Mouse (Mus musculus): ENCODE measurements at regions not wholly inside any gene's neighbourhood (a gene's known extent, or its start where the extent isn't known, plus 50 kb on each side); places are given as distances from the start of the nearest gene placed in this dataset.

DNA sequence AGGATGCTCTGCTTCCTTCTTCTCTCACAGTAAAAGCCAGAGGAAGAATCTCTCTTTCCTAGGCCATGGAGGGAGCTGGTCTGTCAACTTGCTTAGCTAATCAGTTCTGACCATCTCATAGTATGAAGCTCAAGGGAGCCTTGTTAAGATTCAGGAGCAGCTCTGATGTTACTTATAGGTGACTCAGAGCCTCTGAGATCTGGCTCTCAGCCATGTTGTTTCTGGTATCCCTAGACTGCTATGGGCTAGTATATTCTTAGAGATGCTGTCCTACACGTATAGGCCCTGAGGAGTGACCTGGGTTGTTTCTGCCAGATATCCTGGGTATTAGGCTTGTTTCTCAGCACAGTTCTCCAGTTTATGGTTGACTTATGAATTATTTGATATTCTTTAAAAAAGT is 160.9 kb downstream of the 4930564D02Rik start:
- no peak for ATAC-seq (ENCODE audit: insufficient read depth)
- no peak overlapping the region for H3K27ac ChIP-seq (replicated peaks)
- 43% methylated on average over 1 of the region's 1 CpGs for WGBS (ENCODE audit: insufficient replicate concordance)
- no peak overlapping the region for H3K4me3 ChIP-seq (replicated peaks)
- H3K27me3 ChIP-seq: no peaks in the 10 kb centered on the region
- no peak overlapping the region for H3K9ac ChIP-seq
- no peaks in the 10 kb centered on the region for H3K4me1 ChIP-seq (replicated peaks)
- no peaks in the 10 kb centered on the region for H3K36me3 ChIP-seq (replicated peaks)
- H3K9me3 ChIP-seq (replicated peaks): no peaks in the 10 kb centered on the region
- H3K4me2 ChIP-seq: no peak overlapping the region

DNA sequence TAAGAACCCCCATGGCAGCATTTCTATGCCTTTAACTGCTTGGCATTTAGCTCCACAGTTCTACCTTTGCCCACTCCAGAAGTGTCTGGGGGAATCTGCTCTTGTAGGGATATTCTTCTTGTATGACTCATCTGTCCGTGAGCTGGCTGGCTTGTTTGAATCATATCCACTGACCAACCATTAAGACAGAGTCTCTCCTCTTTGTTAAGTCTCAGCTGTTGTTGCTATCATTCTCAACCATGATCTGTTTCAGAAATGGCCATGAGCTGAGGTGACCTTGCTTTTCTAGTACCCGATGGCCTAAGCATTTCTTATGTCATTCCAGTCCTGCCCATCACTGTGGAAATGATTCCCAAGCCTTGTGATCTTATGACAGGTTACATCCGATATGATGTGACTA is 161.8 kb downstream of the 4930564D02Rik start:
- no peak overlapping the region for H3K4me2 ChIP-seq
- no peak for ATAC-seq (ENCODE audit: insufficient read depth)
- no peak overlapping the region for H3K4me3 ChIP-seq (replicated peaks)
- no peaks in the 10 kb centered on the region for H3K36me3 ChIP-seq (replicated peaks)
- H3K9ac ChIP-seq: no peak overlapping the region
- H3K27me3 ChIP-seq: no peaks in the 10 kb centered on the region
- 64% methylated on average over 3 of the region's 3 CpGs for WGBS (ENCODE audit: insufficient replicate concordance)
- H3K27ac ChIP-seq (replicated peaks): no peak overlapping the region
- H3K4me1 ChIP-seq (replicated peaks): no peaks in the 10 kb centered on the region
- H3K9me3 ChIP-seq (replicated peaks): no peaks in the 10 kb centered on the region

DNA sequence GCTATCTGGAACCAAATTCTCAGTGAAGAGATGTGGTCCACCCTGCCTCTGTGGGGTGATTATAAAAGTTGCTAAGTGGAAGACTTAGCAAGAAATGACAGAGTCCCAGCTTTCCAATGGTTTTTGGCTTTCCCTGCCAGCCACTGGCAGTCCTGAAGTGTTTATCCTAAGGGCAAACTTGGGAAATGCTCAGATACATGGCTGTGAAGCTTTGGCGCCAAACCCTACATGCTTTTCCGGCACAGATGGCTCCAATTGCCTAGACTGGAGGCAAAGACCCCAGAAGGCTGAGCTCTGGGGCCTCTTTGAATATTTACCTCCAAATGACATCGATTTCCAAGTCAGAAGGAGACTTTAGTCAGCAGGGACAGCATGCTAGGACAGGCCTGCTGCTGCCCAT is 174.4 kb downstream of the 4930564D02Rik start:
- Histone ChIP-seq H3K36me3 (replicated peaks) (no peaks in the 10 kb centered on the region), H3K9me3 (replicated peaks) (no peaks in the 10 kb centered on the region), H3K4me2 (no peak overlapping the region), H3K27me3 (no peaks in the 10 kb centered on the region), H3K9ac (no peak overlapping the region), H3K4me3 (replicated peaks) (no peak overlapping the region), H3K4me1 (replicated peaks) (no peaks in the 10 kb centered on the region), H3K27ac (replicated peaks) (no peak overlapping the region)
- WGBS (ENCODE audit: insufficient replicate concordance): 43% methylated on average over 3 of the region's 3 CpGs
- ATAC-seq (ENCODE audit: insufficient read depth): no peak

DNA sequence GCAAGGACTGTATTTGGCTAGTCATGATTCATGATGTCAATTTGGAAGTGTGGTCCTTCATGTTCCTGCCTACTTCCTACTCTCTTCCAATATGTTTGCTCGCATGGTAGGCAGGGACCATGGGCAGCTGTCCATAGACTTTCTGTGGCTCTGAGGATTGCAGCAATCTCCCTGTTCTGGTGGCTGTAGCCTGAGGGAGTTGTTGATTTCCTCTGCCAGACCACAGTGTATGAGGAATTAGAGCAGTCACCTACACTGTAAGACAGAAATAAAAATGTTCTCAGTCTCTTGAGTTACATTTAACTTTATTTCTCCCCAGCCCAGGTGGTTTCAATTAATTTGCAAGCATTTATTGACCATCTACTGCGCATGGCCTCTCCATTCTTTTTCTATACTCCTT is 190.5 kb downstream of the 4930564D02Rik start:
- no peaks in the 10 kb centered on the region for H3K36me3 ChIP-seq (replicated peaks)
- H3K9me3 ChIP-seq (replicated peaks): no peaks in the 10 kb centered on the region
- no peaks in the 10 kb centered on the region for H3K4me1 ChIP-seq (replicated peaks)
- no peak overlapping the region for H3K4me2 ChIP-seq
- no peak overlapping the region for H3K9ac ChIP-seq
- WGBS (ENCODE audit: insufficient replicate concordance): 48% methylated on average over 2 of the region's 2 CpGs
- no peak overlapping the region for H3K4me3 ChIP-seq (replicated peaks)
- no peaks in the 10 kb centered on the region for H3K27me3 ChIP-seq
- H3K27ac ChIP-seq (replicated peaks): no peak overlapping the region
- ATAC-seq (ENCODE audit: insufficient read depth): no peak

DNA sequence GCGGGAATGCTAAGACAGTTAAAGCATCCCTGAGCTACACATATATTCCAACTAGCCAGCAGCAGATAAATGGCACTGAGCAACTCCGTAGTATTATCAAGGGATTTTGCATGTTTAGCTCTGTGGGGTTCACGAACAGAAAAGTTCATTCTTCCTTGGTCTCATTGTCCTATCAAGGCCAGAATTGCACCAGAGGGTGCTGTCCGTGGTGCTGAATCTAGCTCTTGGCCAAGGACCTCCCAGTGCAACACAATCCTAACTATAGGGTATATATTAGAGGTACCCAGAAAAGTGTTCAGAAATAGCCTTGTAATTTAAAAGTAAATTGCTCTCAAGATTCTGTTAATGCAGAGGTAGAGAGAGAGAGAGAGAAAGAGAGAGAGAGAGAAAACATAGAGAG is 176.9 kb upstream of the Kcnd3 start:
- Histone ChIP-seq H3K27me3 (no peaks in the 10 kb centered on the region), H3K9ac (no peak overlapping the region), H3K27ac (replicated peaks) (no peak overlapping the region), H3K4me3 (replicated peaks) (no peak overlapping the region), H3K9me3 (replicated peaks) (no peaks in the 10 kb centered on the region), H3K36me3 (replicated peaks) (no peaks in the 10 kb centered on the region), H3K4me1 (replicated peaks) (no peaks in the 10 kb centered on the region), H3K4me2 (no peak overlapping the region)
- no peak for ATAC-seq (ENCODE audit: insufficient read depth)
- WGBS (ENCODE audit: insufficient replicate concordance): 28% methylated on average over 4 of the region's 4 CpGs

DNA sequence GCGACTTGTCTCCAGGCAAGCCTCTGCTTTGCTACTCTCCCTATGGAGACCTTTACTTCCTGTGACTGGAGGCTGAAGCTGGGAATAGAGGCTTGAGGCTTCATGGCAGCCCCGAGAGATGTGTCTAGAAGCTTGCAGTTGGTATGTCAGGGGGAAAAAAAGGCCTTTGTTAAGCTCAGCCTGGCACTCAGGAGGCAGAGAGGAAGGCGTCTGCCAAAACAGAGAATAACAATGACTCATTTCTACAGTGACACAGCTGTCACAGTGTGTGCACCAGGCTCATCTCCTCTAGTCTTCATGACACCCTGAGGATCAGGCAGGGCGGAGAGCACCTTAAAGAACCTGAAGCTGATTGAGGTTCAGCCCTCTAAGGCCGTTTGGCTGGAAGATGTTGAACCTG is 171.2 kb upstream of the Kcnd3 start:
- ATAC-seq (ENCODE audit: insufficient read depth): no peak

DNA sequence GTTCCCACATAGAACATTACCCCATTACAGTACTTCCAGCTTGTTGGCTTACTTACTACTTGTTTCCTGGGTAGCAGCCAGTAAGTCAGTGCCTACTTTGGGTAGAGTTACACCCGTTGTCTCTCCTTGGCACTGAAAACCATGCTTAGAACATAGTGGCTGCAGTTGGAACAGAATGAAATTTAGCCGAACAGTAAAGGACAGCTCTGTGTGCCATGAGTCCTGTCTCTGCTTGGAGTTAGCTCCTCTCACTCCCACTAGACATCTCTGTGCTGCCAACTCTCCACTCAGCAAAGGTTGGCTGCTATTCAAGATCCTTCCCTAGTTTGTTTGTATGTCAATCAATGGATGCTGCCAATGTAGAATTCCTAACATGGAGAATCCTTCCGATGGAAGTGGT is 170.4 kb upstream of the Kcnd3 start:
- H3K36me3 ChIP-seq (replicated peaks): no peaks in the 10 kb centered on the region
- H3K4me2 ChIP-seq: no peak overlapping the region
- no peaks in the 10 kb centered on the region for H3K4me1 ChIP-seq (replicated peaks)
- 57% methylated on average over 3 of the region's 3 CpGs for WGBS (ENCODE audit: insufficient replicate concordance)
- H3K27me3 ChIP-seq: no peaks in the 10 kb centered on the region
- no peak for ATAC-seq (ENCODE audit: insufficient read depth)
- H3K27ac ChIP-seq (replicated peaks): no peak overlapping the region
- H3K9me3 ChIP-seq (replicated peaks): no peaks in the 10 kb centered on the region
- H3K4me3 ChIP-seq (replicated peaks): no peak overlapping the region
- no peak overlapping the region for H3K9ac ChIP-seq

More for the DNA sequence above, 171.2 kb upstream of the Kcnd3 start:
- no peaks in the 10 kb centered on the region for H3K9me3 ChIP-seq (replicated peaks)
- H3K9ac ChIP-seq: no peak overlapping the region
- no peaks in the 10 kb centered on the region for H3K36me3 ChIP-seq (replicated peaks)
- H3K4me3 ChIP-seq (replicated peaks): no peak overlapping the region
- H3K27ac ChIP-seq (replicated peaks): no peak overlapping the region
- H3K4me1 ChIP-seq (replicated peaks): no peaks in the 10 kb centered on the region
- no peak overlapping the region for H3K4me2 ChIP-seq
- no peaks in the 10 kb centered on the region for H3K27me3 ChIP-seq
- 54% methylated on average over 5 of the region's 5 CpGs for WGBS (ENCODE audit: insufficient replicate concordance)

DNA sequence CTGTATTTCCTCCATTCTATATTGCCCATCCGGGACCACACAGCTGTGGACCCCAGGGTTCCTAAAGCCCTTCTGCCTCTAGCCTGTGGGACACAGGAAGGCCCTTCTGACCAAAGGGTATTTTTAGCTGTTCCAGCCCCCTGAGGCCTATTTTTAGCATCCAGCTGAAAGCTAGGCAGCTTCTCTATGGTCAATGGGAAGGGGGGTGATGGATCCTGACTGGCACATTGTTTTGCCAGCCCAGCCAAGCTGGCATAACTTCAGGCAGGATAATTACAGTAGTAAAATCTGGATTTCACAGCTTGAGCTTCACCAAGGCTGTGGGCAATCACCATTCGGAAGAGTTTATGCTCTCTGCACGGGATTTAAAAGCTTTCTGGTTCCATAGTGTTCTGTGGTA is 153.9 kb upstream of the Kcnd3 start:
- no peak for ATAC-seq (ENCODE audit: insufficient read depth)
- no peaks in the 10 kb centered on the region for H3K36me3 ChIP-seq (replicated peaks)
- WGBS (ENCODE audit: insufficient replicate concordance): 57% methylated on average over 3 of the region's 3 CpGs
- H3K27ac ChIP-seq (replicated peaks): no peak overlapping the region
- H3K27me3 ChIP-seq: no peaks in the 10 kb centered on the region
- no peak overlapping the region for H3K9ac ChIP-seq
- no peaks in the 10 kb centered on the region for H3K4me1 ChIP-seq (replicated peaks)
- no peaks in the 10 kb centered on the region for H3K9me3 ChIP-seq (replicated peaks)
- H3K4me2 ChIP-seq: no peak overlapping the region
- H3K4me3 ChIP-seq (replicated peaks): no peak overlapping the region

DNA sequence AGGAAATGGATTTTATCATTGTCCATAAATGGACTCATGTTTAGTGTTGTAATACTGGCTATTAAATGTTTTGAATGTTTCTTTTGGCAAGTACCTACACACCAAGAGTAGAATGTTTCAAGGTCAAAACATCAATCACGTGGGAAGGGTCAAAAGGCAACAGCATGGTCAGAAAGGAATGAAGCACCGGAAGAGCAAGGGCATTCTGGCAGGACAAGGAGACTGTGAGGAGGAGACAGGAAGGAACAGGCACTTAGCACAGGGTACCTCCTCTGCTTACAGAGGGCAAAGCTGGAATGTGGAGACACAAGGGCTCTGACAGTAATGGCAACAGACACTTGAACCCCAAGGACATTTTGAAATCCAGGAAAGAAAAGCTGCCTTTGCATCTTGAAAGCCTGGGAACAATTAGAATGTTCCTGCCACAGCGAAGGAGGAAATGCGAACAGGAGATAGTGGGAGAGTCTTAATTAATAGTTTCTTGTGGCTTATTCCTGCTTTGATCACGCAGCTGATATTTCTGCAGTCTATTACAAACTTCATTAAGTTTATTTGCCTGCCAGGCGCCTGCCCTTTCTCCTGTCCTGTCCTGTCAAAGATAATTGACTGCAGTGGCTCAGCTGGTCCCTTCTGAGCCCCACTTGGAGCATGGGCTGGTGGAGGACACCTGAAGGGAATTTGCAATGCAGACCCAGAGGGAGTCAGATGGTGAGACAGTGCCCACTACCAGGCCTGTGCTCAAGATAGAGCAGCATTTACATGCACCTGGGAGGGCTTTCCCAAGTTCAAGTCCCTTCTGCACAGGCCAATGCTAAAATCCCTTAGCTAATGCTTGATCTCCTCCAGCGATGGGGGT is 151.2 kb upstream of the Kcnd3 start:
- no peak overlapping the region for H3K9ac ChIP-seq
- no peaks in the 10 kb centered on the region for H3K9me3 ChIP-seq (replicated peaks)
- 39% methylated on average over 7 of the region's 7 CpGs for WGBS (ENCODE audit: insufficient replicate concordance)
- no peak for ATAC-seq (ENCODE audit: insufficient read depth)
- H3K4me2 ChIP-seq: no peak overlapping the region
- H3K4me1 ChIP-seq (replicated peaks): no peaks in the 10 kb centered on the region
- no peak overlapping the region for H3K4me3 ChIP-seq (replicated peaks)
- no peaks in the 10 kb centered on the region for H3K27me3 ChIP-seq
- no peaks in the 10 kb centered on the region for H3K36me3 ChIP-seq (replicated peaks)
- no peak overlapping the region for H3K27ac ChIP-seq (replicated peaks)

DNA sequence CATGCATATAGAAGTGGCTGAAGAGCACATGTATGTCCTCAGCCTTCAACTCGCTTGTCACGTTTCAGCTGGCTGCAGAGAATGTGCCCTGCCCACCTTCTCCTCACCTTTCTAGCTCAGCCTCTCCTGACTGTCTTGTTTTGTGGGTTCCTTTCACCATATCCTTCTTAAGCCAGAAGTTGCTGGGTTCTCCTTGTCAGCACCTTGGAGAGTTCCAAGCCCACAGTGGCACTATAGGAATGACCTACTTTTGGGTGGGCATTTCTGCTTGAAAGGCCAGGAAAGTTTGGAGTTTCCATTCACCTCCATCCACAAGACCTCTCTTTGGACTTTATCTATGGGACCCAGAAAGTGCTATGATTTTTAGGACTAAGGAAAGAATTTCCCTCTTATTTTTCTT is 144.5 kb upstream of the Kcnd3 start:
- WGBS (ENCODE audit: insufficient replicate concordance): 22% methylated on average over 2 of the region's 2 CpGs
- Histone ChIP-seq H3K36me3 (replicated peaks) (no peaks in the 10 kb centered on the region), H3K4me1 (replicated peaks) (no peaks in the 10 kb centered on the region), H3K4me3 (replicated peaks) (no peak overlapping the region), H3K27me3 (no peaks in the 10 kb centered on the region), H3K9me3 (replicated peaks) (no peaks in the 10 kb centered on the region), H3K9ac (no peak overlapping the region), H3K4me2 (no peak overlapping the region), H3K27ac (replicated peaks) (no peak overlapping the region)
- ATAC-seq (ENCODE audit: insufficient read depth): no peak

DNA sequence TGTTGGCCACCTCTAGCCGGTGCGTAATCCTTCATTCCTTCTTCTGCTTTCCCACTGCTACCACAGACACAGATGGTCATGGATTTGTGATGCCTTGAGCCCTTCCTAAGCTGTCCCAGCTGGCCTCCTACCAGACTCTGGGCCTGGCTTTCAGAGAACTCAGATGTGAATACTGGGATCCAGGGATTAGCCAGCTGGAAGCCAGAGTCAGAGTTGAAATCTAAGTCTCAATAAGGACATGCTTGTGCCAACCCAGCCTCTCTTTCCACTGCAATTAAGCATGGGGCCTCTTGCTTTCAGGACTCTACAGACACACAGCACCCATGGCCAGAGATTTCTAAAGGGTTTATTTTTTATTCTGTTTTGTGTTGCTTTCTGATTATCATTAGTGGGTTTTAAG is 143.1 kb upstream of the Kcnd3 start:
- H3K9me3 ChIP-seq (replicated peaks): no peaks in the 10 kb centered on the region
- no peak overlapping the region for H3K27ac ChIP-seq (replicated peaks)
- no peaks in the 10 kb centered on the region for H3K36me3 ChIP-seq (replicated peaks)
- 61% methylated on average over 2 of the region's 2 CpGs for WGBS (ENCODE audit: insufficient replicate concordance)
- no peaks in the 10 kb centered on the region for H3K27me3 ChIP-seq
- no peak overlapping the region for H3K4me3 ChIP-seq (replicated peaks)
- H3K4me2 ChIP-seq: no peak overlapping the region
- H3K9ac ChIP-seq: no peak overlapping the region
- ATAC-seq (ENCODE audit: insufficient read depth): no peak
- H3K4me1 ChIP-seq (replicated peaks): no peaks in the 10 kb centered on the region

DNA sequence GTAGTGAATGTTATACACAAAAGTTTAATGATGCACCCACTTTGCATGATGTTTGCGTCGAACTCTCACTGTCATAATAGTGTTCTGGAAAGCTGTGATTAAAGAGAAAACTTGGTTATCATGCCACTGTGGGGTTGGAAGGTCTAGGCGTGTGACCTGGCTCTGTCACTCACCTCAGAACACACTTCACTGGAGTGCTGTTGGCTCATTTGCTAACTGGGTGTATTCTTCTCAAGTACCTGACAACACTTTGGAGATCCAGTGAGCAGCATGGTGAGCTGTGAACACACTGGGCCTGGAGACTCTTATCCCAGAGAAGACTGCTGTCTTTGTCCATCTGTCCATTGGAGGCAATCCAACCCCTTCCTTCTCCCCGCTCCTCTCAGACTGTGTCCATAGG is 98.9 kb upstream of the Kcnd3 start:
- Histone ChIP-seq H3K36me3 (replicated peaks) (no peaks in the 10 kb centered on the region), H3K4me1 (replicated peaks) (no peaks in the 10 kb centered on the region), H3K9ac (no peak overlapping the region), H3K4me3 (replicated peaks) (no peak overlapping the region), H3K4me2 (no peak overlapping the region), H3K9me3 (replicated peaks) (no peaks in the 10 kb centered on the region), H3K27me3 (no peaks in the 10 kb centered on the region), H3K27ac (replicated peaks) (no peak overlapping the region)
- 67% methylated on average over 4 of the region's 4 CpGs for WGBS (ENCODE audit: insufficient replicate concordance)
- no peak for ATAC-seq (ENCODE audit: insufficient read depth)
